Mouse (Mus musculus) spleen, postnatal 36 days (tissue): ENCODE measurements at regions not wholly inside any gene's neighbourhood (a gene's known extent, or its start where the extent isn't known, plus 50 kb on each side); places are given as distances from the start of the nearest gene placed in this dataset.
"Not testable (repeated sequence)": the region's sequence is repeated elsewhere in the genome, so short reads cannot be mapped to it uniquely, and the experiment has no call there.

Source experiments
- DNase-seq, 2 experiments: peaks; one replicate each; pipeline ENCODE4 v3.0.0; 2022; ENCODE audit warnings: low spot score in 2 of 2, mixed read lengths in 1 of 2

GRCm38 (mm10) chrX:70606349-70606748 lies 129.4 kb upstream of the Tmem185a start:
- no peak for DNase-seq

DNA sequence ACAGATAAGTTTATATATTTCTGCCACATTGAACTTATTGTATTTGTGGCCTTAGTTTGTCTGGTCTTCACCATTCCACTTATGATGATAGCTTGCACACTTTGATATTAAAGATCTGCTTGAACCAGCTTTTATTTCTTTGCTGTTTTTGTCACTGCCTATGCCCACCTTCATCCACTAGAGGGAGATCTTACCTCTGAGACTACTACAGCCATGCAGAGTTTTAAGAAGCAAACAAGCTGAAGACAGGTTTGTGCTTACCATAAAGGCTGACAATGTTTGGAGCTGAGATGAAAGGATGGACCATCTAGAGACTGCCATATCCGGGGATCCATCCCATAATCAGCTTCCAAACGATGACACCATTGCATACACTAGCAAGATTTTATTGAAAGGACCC lies 105.4 kb upstream of the Tmem185a start:
- peak in 1 of 2 experiments; percentile 1 for DNase-seq

GRCm38 (mm10) chrX:70580171-70580570 lies 103.2 kb upstream of the Tmem185a start:
- DNase-seq: no peak

DNA sequence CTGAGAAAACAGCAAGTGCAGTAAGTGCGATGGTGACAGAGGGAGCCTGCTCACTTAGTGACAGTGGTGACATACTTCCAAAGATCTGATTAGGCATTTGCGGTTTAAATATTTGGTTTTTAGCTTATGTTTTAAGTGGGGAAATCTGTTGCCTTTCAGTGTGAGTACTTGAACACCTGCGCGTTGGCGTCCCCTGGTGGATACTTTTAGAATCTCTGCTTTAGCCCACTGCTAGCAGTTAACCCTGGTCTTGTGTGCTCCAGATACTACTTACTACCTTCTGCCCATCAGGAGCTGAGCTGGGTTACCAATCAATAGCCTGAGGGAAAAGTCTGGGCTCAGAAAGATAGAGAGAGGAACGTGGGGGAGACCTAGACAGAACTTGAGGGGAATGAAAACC lies 97.3 kb upstream of the Tmem185a start:
- not testable (repeated sequence) for DNase-seq

DNA sequence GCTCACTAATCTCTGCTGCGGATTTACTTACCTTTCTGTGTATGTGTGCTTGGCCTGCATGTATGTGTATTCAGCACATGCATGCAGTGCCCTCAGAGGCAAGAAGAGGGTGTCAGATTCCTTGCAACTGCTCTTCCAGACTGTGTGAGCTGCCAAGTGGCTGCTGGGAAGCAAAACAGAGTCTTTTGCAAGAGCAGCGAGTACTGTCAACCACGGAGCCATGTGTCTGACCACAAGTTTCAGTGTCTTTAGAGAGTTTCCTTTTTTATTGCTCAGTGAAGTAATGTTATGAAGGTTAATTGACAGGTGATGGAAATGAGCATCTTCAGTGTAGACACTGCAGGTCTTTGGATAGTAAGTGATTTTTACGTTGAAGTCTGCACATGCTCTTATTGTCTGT lies 93.6 kb upstream of the Tmem185a start:
- DNase-seq: not testable (repeated sequence)

GRCm38 (mm10) chrX:70569339-70569979 lies 92.5 kb upstream of the Tmem185a start:
- not testable (repeated sequence) for DNase-seq
